Mouse (Mus musculus) regulatory T cell (primary cell): ENCODE measurements at regions not wholly inside any gene's neighbourhood (a gene's known extent, or its start where the extent isn't known, plus 50 kb on each side); places are given as distances from the start of the nearest gene placed in this dataset.

Experiments used
- in situ Hi-C: fragments of 300-600 bp; cut with MboI, MseI; formaldehyde crosslinking; loops from one replicate; pipeline ENCODE4 v1.15.1; 2025; ENCODE audit warnings: high pct_unique_total_duplicates

DNA sequence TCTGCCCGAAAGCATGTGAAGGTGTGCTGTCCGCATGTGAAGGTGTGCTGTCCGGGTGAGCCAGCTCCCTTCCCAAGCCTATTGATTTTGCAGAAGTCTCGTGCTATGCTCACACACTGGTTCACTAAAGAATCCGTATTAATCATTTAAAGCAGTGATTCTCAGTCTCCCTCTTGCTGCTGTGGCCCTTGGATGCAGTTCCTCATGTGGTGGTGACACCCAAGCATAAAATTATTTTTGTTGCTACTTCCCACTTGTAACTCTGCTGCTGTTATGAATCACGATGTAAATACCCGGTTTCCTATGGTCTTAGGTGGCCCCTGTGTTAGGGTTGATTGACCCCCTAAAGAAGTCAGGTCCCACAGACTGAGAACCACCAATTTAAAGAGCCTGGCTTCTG, 55.7 kb upstream of the Emb start:
- in situ Hi-C loops: no loop called here

DNA sequence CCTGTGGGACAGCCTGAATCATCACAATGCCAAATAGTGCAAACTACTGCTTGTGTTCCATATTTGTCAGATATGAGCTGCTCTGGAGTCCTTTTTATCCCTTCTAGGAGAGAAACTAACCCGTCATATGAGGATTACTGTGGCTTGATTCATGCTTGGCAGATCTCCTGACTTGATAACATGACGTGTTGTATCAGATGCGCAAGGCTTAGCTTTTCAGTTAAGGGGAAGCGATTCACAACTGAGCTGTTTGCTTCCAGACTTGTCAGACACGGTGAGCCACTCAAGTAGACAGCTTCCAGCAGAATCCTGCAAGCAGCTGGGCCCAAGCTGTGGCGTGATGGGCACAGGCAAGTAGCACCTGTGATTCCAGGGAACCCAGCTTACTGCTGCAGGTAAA, 64.5 kb upstream of the Emb start:
- in situ Hi-C loops: no loop called here

DNA sequence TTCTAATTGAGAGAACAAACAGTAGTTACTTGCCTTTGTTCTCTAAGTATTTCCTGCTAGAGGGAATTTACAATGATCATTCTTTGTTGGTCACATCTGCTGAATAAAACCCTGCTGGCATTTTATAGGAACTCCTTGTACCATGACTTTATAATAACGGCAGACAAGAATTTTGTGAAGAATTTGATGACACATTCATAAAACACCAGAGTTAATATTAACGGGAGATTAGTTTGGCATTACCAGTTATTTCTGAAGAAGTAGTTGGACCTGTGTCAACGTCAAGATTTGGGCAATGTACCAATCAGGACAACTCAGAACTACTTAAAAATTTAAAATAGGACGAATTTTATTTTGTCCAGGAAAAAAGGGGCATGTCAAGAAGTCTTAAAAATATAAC, 65.1 kb upstream of the Emb start:
- in situ Hi-C loops: no loop called here

DNA sequence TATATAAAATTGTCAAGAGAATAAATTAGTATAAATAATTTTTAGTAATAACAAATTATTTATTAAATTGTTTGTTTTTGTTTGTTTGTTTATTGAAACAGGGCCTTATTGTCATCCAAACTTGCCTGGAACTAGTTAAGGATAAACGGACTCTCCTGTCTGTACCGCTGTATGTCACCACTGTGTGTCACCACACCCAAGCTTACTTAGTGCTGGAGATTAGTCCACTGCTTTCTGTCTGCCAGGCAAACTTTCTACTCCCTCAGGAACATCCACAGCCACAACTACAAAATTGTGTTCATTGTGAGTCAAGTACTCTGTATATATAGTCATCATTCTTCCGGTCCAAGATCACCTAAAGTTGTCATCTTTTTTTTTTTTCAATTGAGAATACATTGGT, 74.0 kb upstream of the Emb start:
- in situ Hi-C loops: no loop called here

DNA sequence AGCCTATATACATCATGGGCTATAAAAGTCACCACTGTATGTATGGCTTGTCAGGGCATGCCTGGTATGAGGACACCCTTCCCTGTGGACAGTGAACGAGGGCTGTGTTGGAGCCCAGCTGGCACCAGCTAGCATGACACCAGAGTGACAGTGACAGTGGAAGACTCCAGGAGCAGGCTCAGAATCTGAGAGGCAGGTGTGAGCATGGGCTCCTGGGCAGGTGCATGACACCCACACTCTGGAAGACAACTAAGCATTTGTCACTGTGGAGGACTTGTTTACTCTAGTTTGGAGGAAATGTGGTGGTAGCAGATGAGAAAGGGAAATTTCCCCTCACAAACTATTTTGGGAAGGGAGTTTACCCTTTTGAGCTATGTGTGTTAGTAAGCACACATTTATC, 76.2 kb upstream of the Emb start:
- in situ Hi-C loops: no loop called here

DNA sequence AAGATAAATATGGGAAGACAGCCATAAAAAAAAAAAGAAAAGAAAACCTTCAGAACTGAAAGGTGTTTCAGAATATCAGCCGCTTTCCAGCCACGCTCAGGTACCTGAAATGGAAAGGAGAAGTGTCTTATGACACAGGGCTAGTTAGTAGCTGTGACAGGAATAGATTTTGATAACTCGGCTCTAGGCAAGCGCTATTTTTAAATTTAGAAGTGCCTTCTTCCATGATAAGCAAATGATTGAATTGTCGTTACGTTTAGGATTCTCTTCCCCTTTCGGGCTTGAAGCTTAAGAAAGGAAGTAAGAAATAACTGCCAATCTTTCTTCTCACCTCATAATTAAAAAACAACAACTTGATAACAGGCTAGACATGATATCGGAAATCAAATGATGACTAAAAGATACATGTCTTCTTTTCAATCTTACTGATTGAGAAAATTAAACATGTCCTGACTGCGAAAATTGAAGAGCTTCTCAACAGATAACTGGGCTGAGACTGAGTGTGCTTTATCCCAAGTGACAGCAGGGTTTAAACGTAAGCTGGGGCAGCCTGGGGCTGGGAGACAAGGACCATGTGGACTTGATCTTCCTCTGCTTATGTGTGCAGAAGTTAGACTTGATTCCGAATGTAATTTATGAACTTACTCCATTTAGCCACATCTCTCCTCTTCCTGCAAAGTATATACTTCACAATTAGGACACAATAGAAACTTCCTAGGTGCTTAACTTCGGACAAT, 80.4 kb upstream of the Emb start:
- in situ Hi-C loops: no loop called here

DNA sequence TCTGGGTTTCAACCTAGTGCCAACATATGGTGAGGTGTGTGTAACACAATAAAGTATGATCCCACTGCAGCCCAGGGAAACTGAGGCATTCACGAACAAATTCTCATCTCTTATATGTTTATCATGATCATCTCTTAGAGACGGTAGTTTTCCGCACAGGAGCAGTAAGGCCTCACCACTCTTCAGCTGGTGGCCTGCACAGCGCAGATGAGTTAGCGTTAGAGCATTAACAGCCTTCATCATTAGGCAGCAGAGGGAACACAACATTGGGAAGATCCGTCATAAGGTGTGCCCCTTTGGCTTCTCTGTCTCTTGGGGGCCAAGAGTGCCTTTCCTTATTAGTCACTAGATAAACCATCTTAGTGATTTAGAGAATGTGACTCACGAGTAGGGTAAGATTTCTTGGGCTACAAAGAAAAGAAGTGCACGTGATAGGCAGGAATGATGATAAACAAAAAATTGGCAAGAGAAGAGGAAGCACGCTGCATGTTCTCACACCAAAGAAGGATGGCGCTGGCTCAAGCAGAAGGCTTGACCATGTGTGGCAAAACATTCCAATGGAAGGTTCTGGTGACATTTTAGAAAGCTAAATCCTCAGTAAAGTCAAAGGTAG, 81.1 kb upstream of the Emb start:
- in situ Hi-C loops: no loop called here

DNA sequence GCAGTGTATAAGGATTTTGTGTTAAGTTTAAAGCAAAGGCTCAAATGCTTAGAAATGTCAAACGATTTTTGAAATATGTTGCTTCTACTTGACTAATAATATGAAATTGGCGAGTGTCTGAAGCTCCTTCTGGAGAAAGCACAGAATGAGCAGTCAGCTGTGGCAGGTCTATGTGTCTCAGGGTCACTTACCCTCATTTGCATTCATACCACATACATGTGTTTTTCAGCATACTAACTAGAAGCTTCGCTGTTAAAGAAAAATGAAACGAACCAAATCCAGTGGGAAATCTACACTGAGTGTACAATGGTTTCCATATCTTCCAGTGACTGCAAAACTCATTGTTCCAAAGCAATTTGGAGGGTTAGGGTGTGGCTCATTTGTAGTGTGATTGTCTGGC, 88.7 kb upstream of the Emb start:
- in situ Hi-C loops: no loop called here

DNA sequence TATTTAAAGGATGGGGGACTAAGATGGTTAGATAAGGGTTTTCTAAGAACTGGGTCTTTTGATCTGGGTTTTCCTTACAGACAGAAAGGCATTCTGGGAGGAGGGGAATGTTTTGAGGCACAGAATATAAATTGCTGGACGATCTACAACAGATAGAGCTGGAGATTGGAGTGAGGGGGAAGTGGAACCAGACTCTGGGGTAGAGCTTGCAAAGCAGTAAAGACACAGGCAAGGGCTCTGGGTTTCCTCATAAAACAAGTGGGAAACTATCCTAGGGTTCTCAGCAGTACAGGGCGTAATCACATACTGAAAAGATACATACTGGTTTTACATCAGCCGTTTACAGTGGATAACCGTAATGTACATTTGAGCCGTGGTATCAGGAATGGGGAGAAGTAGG, 89.5 kb upstream of the Parp8 start:
- in situ Hi-C loops: no loop called here

DNA sequence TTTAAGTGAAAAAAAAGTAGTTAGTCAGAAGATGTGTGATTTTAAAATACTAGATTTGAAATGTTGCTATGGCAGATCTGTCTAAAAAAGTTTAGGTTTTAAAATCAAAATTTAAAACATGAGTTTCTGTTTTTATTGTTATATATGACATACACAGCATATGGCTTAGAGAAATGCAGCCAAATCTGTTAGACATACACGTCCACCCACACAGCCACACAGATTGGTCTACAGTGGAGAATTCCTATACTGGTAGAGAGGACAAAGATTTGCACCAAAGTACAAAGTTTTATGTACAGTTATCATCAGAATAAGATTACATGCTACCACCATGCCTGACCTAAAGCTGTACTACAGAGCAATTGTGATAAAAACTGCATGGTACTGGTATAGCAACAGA, 87.1 kb upstream of the Parp8 start:
- in situ Hi-C loops: no loop called here

DNA sequence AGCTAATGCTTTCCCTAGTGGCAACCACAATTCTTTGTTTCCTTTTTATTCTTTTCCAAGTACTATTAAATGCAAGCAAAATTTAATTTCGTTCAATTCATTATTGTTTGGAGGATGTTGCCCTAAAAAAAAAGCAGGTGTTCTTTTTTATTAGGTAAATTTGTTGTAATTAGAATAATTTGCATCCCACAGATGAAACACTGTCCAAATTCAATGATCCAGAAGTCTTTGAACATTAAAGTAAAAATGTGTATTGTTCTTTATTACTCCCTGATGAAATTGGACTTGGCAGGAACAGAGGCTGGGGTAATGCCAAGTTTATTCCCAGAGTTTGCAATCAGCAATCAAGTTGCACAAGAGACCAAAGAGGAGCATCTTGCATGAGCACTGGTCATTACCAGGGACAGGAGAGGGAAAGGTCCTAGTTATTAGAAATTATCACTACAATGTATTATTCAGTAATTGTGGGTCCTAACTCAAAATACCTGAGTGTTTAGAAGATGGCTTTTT, 79.9 kb upstream of the Parp8 start:
- in situ Hi-C loops: no loop called here

DNA sequence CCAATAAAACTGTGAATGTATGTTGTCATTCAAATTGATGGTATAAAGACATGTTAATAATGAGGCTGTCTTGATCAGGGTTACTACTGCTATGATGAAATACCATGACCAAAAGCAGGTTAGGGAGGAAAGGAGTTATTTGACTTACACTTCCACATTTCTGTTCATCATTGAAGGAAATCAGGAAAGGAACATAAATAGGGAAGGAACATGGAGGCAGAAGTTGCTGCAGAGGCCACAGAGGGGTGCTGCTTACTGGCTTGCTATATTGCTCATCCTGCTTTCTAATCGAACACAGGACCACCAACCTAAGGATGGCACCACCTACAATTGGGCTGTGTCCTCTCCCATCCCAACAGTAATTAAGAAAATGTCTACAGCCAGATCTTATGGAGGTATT, 69.4 kb upstream of the Parp8 start:
- in situ Hi-C loops: no loop called here

DNA sequence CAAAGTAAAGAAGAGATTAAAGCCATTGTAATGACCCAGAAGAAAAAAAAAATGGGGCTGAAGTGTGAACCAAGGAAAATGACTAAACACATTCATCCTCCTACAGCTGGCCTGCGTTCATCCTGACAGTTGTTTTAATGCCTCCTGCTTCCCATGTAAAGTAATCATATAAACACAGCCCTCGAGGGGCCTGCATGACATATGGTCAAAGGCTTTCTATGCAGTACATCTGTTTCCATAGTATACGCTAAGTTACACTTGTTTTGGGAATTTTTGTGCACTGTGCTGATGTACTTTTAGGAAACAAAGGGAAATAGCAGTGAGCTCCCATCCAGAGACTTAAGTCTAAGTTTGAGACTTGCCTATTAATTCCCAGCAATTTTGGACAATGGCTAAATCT, 63.3 kb upstream of the Parp8 start:
- in situ Hi-C loops: loop anchor here (10.0 kb wide), 1 partner anchor 1266 kb away; no protein-coding TSS in a partner anchor

DNA sequence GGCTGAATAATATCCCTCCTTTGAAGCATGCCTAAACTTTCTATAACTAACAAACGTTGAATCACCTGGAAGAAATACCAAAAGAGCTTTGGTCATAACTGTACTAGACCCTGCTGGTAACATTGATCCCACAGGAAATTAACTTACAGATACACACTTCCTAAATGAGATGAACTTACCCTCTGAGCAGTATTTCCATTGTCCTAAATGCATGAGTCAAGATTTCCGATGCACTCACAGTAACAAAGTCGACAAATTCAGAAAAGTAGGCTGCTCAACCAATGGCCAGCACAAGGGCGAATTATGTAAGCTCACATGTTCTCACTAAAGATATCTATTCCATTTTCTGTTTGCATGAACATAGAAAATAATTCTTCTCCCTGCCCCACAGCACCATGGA, 57.4 kb upstream of the Parp8 start:
- in situ Hi-C loops: loop anchor here (10.0 kb wide), 1 partner anchor 1272 kb away; no protein-coding TSS in a partner anchor

DNA sequence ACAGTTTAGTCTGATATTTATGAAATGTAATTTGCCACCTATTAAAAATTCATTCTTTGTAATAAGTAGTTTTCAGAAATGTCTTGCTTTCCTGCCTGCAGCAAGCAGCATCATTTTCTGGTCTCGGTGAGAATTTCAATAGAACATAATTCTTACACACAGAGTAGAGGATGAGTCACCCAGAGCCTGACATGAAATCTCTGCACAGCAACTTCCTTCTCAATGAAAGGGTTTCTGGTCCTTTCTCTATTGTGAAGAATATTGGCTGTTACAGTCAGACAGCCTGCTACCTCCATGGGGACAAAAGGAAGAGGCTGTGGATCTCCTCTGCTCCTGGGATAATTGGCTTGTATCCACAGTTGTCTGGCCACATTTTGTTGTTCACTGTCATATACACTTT, 54.0 kb upstream of the Parp8 start:
- in situ Hi-C loops: no loop called here
